Mouse (Mus musculus): Measurements from ENCODE around the gene Inpp5e. TPM values are rescaled to one million over a fixed set of nuclear protein-coding genes. Genes with fewer than 3 reads are reported as not detected.

Gene Inpp5e
- total and polyA plus RNA-seq, 2 experiments from 2014 or later = 16.5 to 29.0 TPM

DNA sequence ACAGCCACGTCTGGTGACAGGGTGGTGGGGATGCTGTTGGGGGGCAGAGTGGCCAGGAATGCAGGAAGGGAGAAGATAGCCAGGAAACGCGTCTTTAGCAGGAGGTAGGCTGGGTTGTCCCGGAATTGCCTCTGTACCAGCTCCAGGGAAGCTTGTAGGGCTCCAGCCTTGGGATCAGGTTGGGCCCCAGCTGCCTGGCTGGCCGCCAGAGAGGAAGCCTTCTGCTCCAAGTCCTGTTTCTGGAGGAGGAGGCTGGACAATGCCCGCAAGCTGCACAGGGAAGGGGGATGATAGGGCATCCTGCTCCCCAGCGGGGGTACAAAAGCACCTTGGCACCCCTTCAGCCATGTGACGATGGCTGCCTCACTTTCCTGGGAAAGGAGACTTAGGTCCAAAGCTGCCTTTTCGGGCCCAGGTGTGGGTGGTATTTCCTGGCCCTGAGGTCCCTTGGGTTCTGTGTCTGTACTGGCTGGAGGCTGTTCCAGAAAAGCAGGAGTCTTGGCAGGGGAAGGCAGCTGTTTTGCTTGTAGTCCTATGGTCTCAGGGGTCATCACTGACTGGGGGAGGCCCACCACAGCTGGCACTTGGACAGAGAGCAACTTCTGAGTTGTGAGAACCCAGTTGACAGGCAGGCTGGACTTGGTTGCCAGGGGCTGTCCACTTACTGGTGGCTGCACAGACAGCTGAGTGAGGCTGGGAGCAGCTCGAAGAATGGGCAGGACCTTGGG is 44.1 kb downstream of the Inpp5e start:
- H3K4me3 ChIP-seq (ENCODE audit: low read depth, low read length) = no peak overlapping the region
- DNase-seq (ENCODE audit: low spot score) = peak; percentile 21
- H3K27ac ChIP-seq (ENCODE audit: low read depth, low read length) = no peak overlapping the region
- no peaks in the 10 kb centered on the region for H3K27me3 ChIP-seq (ENCODE audit: insufficient read depth, low read length)
- TF ChIP-seq CTCF (IDR thresholded peaks at IDR 0.05) = no peak
- no peak overlapping the region for H3K4me2 ChIP-seq (ENCODE audit: low read depth, low read length, poor library complexity, severe bottlenecking)
- H3K4me1 ChIP-seq (ENCODE audit: insufficient read depth, low read length) = no peaks in the 10 kb centered on the region
- ATAC-seq (ENCODE audit: low FRiP score) = no peak
- no peak overlapping the region for H3K9ac ChIP-seq (replicated peaks; ENCODE audit: low read length, poor library complexity, severe bottlenecking)
- 76% methylated on average over 10 of the region's 10 CpGs for WGBS
- H3K36me3 ChIP-seq (ENCODE audit: insufficient read depth, low read length) = peaks cover 70% of the 10 kb centered on the region
- no peaks in the 10 kb centered on the region for H3K9me3 ChIP-seq (ENCODE audit: low read length)

GRCm38 (mm10) chr2:26363481-26363880 is 45.5 kb downstream of the Inpp5e start:
- H3K27me3 ChIP-seq (ENCODE audit: insufficient read depth, low read length) = no peaks in the 10 kb centered on the region
- no peak overlapping the region for H3K4me2 ChIP-seq (ENCODE audit: low read depth, low read length, poor library complexity, severe bottlenecking)
- TF ChIP-seq CTCF (IDR thresholded peaks at IDR 0.05) = no peak
- H3K36me3 ChIP-seq (ENCODE audit: insufficient read depth, low read length) = peaks cover 56% of the 10 kb centered on the region
- no peak overlapping the region for H3K9ac ChIP-seq (replicated peaks; ENCODE audit: low read length, poor library complexity, severe bottlenecking)
- H3K4me3 ChIP-seq (ENCODE audit: low read depth, low read length) = no peak overlapping the region
- WGBS = 97% methylated on average over 5 of the region's 5 CpGs
- no peaks in the 10 kb centered on the region for H3K9me3 ChIP-seq (ENCODE audit: low read length)
- ATAC-seq (ENCODE audit: low FRiP score) (no peak), DNase-seq (ENCODE audit: low spot score) (no peak)
- H3K27ac ChIP-seq (ENCODE audit: low read depth, low read length) = no peak overlapping the region
- no peaks in the 10 kb centered on the region for H3K4me1 ChIP-seq (ENCODE audit: insufficient read depth, low read length)

- no peak for TF ChIP-seq CTCF (IDR thresholded peaks at IDR 0.05)
- no peak overlapping the region for H3K4me3 ChIP-seq (ENCODE audit: low read depth, low read length)
- peaks cover 51% of the 10 kb centered on the region for H3K36me3 ChIP-seq (ENCODE audit: insufficient read depth, low read length)
- ATAC-seq (ENCODE audit: low FRiP score) (no peak), DNase-seq (ENCODE audit: low spot score) (no peak)
- H3K27ac ChIP-seq (ENCODE audit: low read depth, low read length) = no peak overlapping the region
- H3K4me1 ChIP-seq (ENCODE audit: insufficient read depth, low read length) = no peaks in the 10 kb centered on the region
- no peak overlapping the region for H3K9ac ChIP-seq (replicated peaks; ENCODE audit: low read length, poor library complexity, severe bottlenecking)
- no peak overlapping the region for H3K4me2 ChIP-seq (ENCODE audit: low read depth, low read length, poor library complexity, severe bottlenecking)
- 87% methylated on average over 5 of the region's 5 CpGs for WGBS
- H3K27me3 ChIP-seq (ENCODE audit: insufficient read depth, low read length) = no peaks in the 10 kb centered on the region
- no peaks in the 10 kb centered on the region for H3K9me3 ChIP-seq (ENCODE audit: low read length)
Measured at GRCm38 (mm10) chr2:26362991-26363390, 46.0 kb downstream of the Inpp5e start.

DNA sequence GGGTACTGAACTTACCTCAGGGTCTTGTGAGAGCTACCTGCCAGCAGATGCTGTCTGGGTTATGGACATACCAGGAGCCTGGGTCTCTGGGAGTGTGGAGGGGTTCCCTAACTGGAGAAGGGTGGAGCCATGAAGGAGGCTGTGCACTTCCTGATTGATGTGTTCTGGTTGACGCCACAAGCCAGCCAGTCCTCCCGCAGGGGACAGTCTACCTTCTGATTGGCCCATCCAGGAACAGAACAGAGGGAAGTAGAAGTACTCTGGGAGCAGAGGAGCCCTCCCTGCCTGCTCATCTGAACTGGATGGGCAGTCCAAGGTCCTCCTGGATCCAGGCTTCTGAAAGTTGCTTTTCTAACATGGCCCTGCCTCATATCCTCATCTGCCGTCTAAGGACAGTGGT is 48.2 kb downstream of the Inpp5e start, which contains the start of gene Card9:
TSS of gene Card9 (minus strand) at position 147 of the 400 bp plus-strand sequence.
- H3K27me3 ChIP-seq (ENCODE audit: insufficient read depth, low read length) = no peaks in the 10 kb centered on the region
- H3K27ac ChIP-seq (ENCODE audit: low read depth, low read length) = no peak within 1 kb of the TSS
- H3K4me3 ChIP-seq (ENCODE audit: low read depth, low read length) = no peak within 1 kb of the TSS
- H3K36me3 ChIP-seq (ENCODE audit: insufficient read depth, low read length) = peaks cover 31% of the 10 kb centered on the region
- ATAC-seq (ENCODE audit: low FRiP score) = no peak
- WGBS = 58% methylated on average over 3 of the region's 3 CpGs
- H3K9ac ChIP-seq (replicated peaks; ENCODE audit: low read length, poor library complexity, severe bottlenecking) = no peak within 1 kb of the TSS
- no peak for TF ChIP-seq CTCF (IDR thresholded peaks at IDR 0.05)
- no peak within 1 kb of the TSS for H3K4me2 ChIP-seq (ENCODE audit: low read depth, low read length, poor library complexity, severe bottlenecking)
- H3K4me1 ChIP-seq (ENCODE audit: insufficient read depth, low read length) = no peaks in the 10 kb centered on the region
- no peaks in the 10 kb centered on the region for H3K9me3 ChIP-seq (ENCODE audit: low read length)
- no peak for DNase-seq (ENCODE audit: low spot score)

DNA sequence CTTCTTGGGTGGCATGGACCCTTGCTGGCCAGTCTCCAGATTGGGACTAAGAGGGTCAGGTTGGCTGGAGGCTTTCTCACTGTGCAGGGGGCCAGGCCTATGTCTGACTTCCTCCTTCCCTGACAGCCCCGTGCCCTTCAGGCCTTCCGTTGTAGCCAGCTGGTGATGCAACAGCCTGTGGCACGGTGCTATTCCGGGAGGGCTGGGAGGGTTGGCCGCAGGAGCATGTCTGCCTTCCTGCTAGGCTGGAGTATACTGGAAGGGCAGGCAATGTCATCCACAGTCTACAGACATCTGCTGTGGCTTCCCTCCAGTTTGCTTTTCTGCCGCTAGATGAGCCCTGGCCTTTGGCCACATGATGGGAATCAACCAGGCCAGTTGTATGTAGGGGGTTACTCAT is 49.0 kb downstream of the Inpp5e start:
- no peak for TF ChIP-seq CTCF (IDR thresholded peaks at IDR 0.05)
- no peak; the same call in 1 of the 2 replicates for ATAC-seq (ENCODE audit: low FRiP score)
- no peaks in the 10 kb centered on the region for H3K9me3 ChIP-seq (ENCODE audit: low read length)
- no peaks in the 10 kb centered on the region for H3K27me3 ChIP-seq (ENCODE audit: insufficient read depth, low read length)
- H3K4me1 ChIP-seq (ENCODE audit: insufficient read depth, low read length) = no peaks in the 10 kb centered on the region
- peak; percentile 40 for DNase-seq (ENCODE audit: low spot score)
- no peak overlapping the region for H3K9ac ChIP-seq (replicated peaks; ENCODE audit: low read length, poor library complexity, severe bottlenecking)
- H3K36me3 ChIP-seq (ENCODE audit: insufficient read depth, low read length) = peaks cover 23% of the 10 kb centered on the region
- WGBS = 86% methylated on average over 6 of the region's 6 CpGs
- no peak overlapping the region for H3K4me3 ChIP-seq (ENCODE audit: low read depth, low read length)
- H3K27ac ChIP-seq (ENCODE audit: low read depth, low read length) = no peak overlapping the region
- no peak overlapping the region for H3K4me2 ChIP-seq (ENCODE audit: low read depth, low read length, poor library complexity, severe bottlenecking)

GRCm38 (mm10) chr2:26358667-26359320 is 50.2 kb downstream of the Inpp5e start:
- 0 out of 2 replicates have a peak overlapping the region, but pooled peaks have one; percentile 29 for H3K9ac ChIP-seq (replicated peaks; ENCODE audit: low read length, poor library complexity, severe bottlenecking)
- H3K36me3 ChIP-seq (ENCODE audit: insufficient read depth, low read length) = peaks cover 11% of the 10 kb centered on the region; the same call in 1 of the 2 replicates
- 86% methylated on average over 13 of the region's 13 CpGs for WGBS
- no peak for DNase-seq (ENCODE audit: low spot score)
- no peak for TF ChIP-seq CTCF (IDR thresholded peaks at IDR 0.05)
- H3K9me3 ChIP-seq (ENCODE audit: low read length) = no peaks in the 10 kb centered on the region
- no peak overlapping the region for H3K27ac ChIP-seq (ENCODE audit: low read depth, low read length)
- no peak overlapping the region for H3K4me3 ChIP-seq (ENCODE audit: low read depth, low read length)
- no peaks in the 10 kb centered on the region for H3K4me1 ChIP-seq (ENCODE audit: insufficient read depth, low read length)
- H3K4me2 ChIP-seq (ENCODE audit: low read depth, low read length, poor library complexity, severe bottlenecking) = no peak overlapping the region
- no peak for ATAC-seq (ENCODE audit: low FRiP score)
- no peaks in the 10 kb centered on the region for H3K27me3 ChIP-seq (ENCODE audit: insufficient read depth, low read length)
